Mouse (Mus musculus): ENCODE data around the gene Olig2.

Olig2 gene

GRCm38 (mm10) chr16:91225233-91226037 is at the start of gene Olig2:
Gene Olig2 (plus strand): TSS chr16:91225457.
- peak; percentile 86 to 87 for DNase-seq (ENCODE audit: low spot score in 2 of 2)

DNA sequence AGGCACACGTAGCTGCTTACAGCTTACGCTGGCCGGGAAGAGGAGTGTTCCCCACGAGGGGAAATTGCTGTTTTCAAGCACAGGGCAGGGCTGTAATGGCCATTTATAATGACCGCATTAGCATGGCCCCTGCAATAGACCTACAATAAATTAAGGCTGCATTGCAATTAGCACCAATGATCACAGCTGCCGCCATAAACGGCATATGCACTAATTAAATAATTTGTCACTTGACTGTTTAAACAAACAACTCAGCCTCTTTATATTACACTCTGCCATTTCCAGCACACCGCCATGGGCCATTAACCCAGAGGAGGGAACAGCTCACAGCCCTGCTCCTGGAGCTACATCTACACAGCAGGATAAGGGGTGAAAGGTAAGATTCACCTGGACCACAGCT is 49.4 kb upstream of the Olig2 start:
- no peak for DNase-seq (ENCODE audit: low spot score in 2 of 2)

DNA sequence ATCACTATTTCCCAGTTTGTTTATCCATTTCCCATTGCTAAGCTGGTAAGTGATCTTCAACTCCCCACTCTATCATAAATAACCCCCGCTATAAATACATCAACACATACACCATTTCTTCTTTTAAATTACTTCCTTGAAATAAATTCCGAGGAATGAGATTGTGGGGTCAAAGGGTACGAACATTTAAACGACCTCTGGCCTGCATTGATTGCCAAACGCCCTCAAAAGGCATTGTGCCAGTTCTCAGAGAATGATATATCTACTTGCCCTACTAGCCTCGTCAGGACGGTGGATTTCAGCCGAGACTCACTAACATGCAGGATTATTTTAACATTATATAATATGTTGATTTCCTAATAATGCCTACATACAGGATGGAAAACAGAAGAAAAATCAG is 38.2 kb upstream of the Olig2 start:
- no peak for DNase-seq (ENCODE audit: low spot score in 2 of 2)

DNA sequence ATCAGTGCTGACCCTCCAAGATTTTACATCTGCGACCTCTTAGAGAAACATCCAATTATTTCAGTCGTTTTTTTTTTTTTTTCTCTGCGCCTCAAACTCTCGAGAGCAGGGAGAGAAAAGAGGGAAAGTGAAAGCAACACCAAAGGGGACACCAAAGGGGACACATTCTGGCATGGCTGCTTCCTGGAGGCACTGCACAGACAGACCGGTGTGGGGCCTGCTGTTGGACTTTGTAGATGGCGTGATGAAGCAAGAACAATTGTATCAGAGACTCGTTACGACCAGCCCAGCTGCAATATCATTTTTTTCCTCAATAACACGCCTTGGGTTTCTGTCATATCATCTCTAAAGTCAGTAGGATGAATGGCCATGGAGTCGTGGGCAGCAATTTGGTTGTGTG is 37.6 kb upstream of the Olig2 start:
- no peak for DNase-seq (ENCODE audit: low spot score in 2 of 2)

DNA sequence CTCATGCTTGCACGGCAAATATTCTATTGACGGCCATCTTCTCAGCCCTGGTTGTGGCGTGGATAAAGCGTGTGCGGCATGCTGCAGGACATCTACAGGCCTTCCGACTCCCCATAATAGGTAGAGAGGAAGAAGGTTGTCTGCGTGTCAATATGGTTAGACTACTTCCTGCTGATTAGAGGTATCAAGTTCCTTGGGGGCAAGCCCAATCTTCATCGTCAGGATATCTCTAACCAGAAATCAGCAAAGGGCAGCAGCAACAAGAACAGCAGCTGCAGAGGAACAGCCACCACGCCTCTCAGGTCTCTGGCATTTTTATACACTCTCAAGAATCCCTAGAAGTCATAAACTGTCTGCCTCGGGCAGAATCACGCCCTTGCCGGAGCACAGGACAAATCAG is 37.0 kb upstream of the Olig2 start:
- DNase-seq (ENCODE audit: low spot score in 2 of 2), result no peak

- DNase-seq (ENCODE audit: low spot score in 2 of 2), result peak; percentile 59 to 66
These were observed 34.0 kb upstream of the Olig2 start for GRCm38 (mm10) chr16:91191233-91191632.

GRCm38 (mm10) chr16:91191663-91192237 is 33.5 kb upstream of the Olig2 start:
- DNase-seq (ENCODE audit: low spot score in 2 of 2), result peak; percentile 83 to 87

DNA sequence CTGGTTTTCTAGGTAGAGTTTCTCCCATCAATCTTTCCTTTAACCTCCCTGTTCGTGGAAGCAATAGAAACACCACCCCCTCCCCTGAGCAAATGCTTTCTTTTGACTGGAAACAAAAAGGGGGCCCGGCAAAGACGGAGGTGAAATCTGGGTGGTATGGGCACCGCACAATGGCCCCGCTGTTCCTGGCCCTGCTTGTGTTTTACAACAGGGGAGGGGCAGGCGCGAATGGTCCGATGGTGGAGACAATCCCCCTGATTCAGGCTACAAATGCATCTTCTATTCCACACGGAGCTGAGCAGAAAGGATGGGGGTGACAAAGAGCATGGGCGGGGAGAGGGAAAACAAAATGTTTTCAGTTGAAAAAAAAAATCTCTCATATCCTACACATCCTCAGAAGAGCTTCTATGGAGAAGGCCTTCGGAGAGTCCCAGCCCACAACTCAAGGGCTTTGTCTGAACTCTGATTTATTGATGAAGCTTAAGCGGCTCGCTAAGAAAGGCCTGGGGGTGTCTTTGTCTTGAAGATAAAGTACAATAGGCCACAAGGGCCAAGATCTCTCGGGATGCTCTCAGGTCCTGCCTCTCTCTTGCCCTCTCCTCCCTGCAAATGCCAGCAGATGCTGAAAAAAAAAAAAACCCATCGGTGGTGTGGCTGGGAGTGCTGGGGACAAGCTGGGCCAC is 32.4 kb upstream of the Olig2 start:
- peak in 1 of 2 experiments; percentile 32 for DNase-seq (ENCODE audit: low spot score in 2 of 2)

GRCm38 (mm10) chr16:91199815-91200214 is 25.4 kb upstream of the Olig2 start:
- no peak for DNase-seq (ENCODE audit: low spot score in 2 of 2)

- DNase-seq (ENCODE audit: low spot score in 2 of 2), result peak; percentile 44 to 46
These were observed 22.3 kb upstream of the Olig2 start for GRCm38 (mm10) chr16:91202989-91203388.

DNA sequence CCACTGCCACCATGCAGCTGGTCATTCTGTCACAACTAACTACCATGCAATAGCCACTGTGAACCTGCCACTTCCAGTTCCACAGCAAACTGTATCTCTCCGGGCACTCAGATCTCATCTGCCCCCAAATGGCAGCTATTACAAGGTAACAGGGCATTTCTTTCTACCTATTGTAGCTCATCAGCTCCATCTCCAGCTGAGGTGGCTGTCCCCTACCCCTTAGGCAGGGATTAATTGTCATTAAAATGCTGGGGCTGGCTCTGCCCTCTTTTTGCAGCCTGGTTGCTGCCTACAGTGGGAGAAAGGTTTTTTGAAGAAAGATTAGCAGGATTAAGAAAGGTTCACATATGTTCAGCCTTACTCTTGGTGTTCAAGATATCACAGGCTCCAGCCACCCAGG is 18.9 kb upstream of the Olig2 start:
- no peak for DNase-seq (ENCODE audit: low spot score in 2 of 2)

GRCm38 (mm10) chr16:91217077-91217476 is 8.2 kb upstream of the Olig2 start:
- DNase-seq (ENCODE audit: low spot score in 2 of 2), result peak in 1 of 2 experiments; percentile 48

DNA sequence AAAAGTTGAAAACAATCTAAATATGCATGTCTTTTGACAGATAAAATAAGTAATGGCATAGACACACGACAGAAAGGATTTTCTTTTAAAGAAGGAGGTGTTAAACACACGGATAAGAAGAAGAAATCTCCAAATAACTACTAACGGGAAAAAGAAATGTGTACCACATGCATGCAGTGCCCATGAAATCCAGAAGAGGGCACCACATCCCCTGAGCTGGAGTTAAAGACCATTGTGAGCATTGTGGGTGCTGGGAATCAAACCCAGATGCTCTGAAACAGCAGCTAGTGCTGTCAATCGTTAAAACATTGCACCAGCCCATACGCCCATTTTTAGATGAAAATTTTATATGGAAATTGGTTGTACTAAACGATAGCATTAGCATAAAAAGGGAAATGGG is 7.3 kb upstream of the Olig2 start:
- DNase-seq (ENCODE audit: low spot score in 2 of 2), result no peak

DNA sequence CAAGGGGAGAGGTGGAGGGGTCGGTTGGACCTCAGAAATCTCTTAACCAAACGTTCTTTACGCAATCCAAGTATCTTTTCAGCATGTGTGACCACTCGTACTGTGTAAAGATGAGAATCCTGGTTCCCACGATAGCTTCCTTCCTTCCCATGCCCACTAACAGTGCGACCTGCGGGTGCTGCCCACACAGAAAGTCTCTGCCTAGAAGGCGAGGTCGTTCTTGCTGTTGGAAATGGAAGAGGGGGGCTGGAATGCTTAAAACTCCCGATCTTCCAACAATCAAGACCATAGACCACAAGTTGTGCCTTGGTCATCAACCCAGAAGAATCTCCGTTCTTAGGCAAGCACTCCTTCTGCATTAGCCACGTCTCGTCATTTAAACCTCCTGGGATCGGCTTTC is 6.0 kb upstream of the Olig2 start:
- DNase-seq (ENCODE audit: low spot score in 2 of 2), result no peak

DNA sequence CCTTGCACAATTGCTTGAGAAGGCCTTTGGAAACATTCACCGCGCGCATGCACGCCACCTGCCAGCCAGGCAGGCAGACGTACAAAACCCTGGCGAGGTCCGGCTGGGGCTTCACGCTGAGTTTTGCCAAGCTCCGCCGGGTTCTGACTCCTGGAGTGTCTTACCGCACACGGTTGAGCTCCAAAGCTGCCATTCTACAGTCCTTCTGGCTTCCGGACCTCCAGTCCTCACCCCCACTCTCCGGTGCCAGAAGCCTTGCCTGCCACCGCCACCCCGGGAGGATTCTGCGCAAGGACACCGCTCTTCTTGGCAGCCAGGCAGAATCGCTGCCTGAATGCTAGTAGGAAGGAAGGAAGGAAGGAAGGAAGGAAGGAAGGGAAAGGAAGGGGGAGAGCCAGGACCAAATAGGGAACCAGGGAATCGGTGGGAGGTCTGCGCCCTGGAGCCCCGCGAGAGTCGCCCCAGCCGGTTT is 3.0 kb upstream of the Olig2 start:
- peak; percentile 70 to 72 for DNase-seq (ENCODE audit: low spot score in 2 of 2)

- DNase-seq (ENCODE audit: low spot score in 2 of 2), result peak in 1 of 2 experiments; percentile 49
These were observed 2.5 kb upstream of the Olig2 start for GRCm38 (mm10) chr16:91222643-91223271.

GRCm38 (mm10) chr16:91223327-91224067 is 1.8 kb upstream of the Olig2 start:
- DNase-seq (ENCODE audit: low spot score in 2 of 2), result no peak

- DNase-seq (ENCODE audit: low spot score in 2 of 2), result no peak
These were observed 1.2 kb upstream of the Olig2 start for GRCm38 (mm10) chr16:91224068-91224402.

DNA sequence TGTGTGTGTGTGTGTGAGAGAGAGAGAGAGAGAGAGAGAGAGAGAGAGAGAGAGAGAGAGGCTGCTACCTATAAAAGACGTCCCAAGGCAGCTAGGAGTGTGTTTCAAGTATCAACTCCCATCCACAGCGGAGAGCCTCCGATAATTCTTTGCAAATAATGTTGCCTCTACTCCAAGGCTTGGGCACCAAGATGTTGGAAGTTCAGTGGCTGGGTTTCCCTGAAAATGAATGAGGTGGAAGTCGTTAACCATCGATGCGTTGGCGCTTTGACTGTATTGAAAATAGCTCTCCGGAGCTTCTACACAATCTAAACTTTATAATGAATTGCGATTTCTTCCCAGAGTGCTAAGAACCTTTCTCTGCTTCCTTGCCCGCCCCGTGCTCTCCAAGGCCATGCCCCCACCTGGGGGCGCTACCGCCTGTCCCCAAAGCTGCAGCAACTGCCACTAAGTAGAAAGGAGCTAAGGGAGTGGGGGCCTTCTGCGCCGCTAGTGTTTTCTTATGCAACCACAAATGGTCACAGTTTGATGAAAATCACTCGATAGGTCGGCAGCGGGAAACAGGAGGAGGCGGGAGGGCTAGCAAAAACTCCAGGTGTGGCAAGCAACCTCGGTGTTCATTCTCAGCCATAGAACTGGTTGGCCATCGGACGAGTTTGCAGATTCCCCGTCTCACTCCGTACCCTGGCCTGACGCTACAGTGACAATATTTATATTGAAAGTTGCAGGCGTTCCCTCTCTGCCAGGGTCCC is 600 bp upstream of the Olig2 start:
- DNase-seq (ENCODE audit: low spot score in 2 of 2), result peak in 1 of 2 experiments; percentile 68

DNA sequence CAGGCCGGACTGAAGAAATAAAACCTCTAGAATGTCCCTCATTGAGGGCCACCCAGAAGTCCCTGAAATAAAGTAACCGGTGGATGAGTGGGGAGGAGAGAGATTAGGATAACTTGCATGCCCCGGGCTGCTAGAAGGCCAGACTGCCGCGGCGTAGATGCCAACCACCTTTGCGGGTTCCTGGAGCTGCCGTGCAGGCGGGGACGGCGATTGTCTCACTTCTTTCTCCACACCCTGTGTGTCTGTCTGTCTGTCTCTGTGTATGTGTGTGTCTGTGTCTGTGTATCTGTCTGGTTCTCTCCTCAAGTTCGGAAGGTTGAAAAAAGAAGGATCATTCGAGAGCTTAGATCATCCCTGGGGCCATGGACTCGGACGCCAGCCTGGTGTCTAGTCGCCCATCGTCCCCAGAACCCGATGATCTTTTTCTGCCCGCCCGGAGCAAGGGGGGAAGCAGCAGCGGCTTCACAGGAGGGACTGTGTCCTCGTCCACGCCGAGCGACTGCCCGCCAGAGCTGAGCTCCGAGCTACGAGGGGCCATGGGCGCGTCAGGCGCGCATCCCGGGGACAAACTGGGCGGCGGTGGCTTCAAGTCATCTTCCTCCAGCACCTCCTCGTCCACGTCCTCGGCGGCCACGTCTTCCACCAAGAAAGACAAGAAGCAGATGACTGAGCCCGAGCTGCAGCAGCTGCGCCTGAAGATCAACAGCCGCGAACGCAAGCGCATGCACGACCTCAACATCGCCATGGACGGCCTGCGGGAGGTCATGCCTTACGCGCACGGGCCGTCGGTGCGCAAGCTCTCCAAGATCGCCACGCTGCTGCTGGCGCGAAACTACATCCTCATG is 1.0 kb downstream of the Olig2 start:
- DNase-seq (ENCODE audit: low spot score in 2 of 2), result peak in 1 of 2 experiments; percentile 41
